Mouse (Mus musculus): ENCODE data around the gene Sez6. TPM values are rescaled to one million over a fixed set of nuclear protein-coding genes. Genes with fewer than 3 reads are reported as not detected.
A peak's percentile ranks its signal among the peaks of the same experiment; 100 is the strongest.

Sez6 gene
- polyA plus RNA-seq, 1 experiment from 2014 or later, result 0.80 TPM

GRCm38 (mm10) chr11:77913505-77913904, 17.1 kb upstream of the Sez6 start:
- no peaks in the 10 kb centered on the region for H3K36me3 ChIP-seq (ENCODE audit: control insufficient read depth, insufficient read depth)
- no peak for TF ChIP-seq CTCF (IDR thresholded peaks at IDR 0.05; ENCODE audit: low read depth)
- H3K27me3 ChIP-seq (replicated peaks; ENCODE audit: control insufficient read depth, insufficient read depth, low read length), result peaks cover 17% of the 10 kb centered on the region
- no peak for ATAC-seq
- no peak overlapping the region for H3K4me3 ChIP-seq (ENCODE audit: low read depth, low read length)
- H3K4me2 ChIP-seq (replicated peaks; ENCODE audit: low read depth), result no peak overlapping the region
- H3K9me3 ChIP-seq (ENCODE audit: control insufficient read depth), result no peaks in the 10 kb centered on the region
- H3K27ac ChIP-seq (ENCODE audit: low read depth, low read length), result no peak overlapping the region
- WGBS, result 57% methylated on average over 6 of the region's 6 CpGs
- no peaks in the 10 kb centered on the region for H3K4me1 ChIP-seq (replicated peaks; ENCODE audit: control insufficient read depth, insufficient read depth, low read length)
- no peak overlapping the region for H3K9ac ChIP-seq (ENCODE audit: low read depth, low read length)

DNA sequence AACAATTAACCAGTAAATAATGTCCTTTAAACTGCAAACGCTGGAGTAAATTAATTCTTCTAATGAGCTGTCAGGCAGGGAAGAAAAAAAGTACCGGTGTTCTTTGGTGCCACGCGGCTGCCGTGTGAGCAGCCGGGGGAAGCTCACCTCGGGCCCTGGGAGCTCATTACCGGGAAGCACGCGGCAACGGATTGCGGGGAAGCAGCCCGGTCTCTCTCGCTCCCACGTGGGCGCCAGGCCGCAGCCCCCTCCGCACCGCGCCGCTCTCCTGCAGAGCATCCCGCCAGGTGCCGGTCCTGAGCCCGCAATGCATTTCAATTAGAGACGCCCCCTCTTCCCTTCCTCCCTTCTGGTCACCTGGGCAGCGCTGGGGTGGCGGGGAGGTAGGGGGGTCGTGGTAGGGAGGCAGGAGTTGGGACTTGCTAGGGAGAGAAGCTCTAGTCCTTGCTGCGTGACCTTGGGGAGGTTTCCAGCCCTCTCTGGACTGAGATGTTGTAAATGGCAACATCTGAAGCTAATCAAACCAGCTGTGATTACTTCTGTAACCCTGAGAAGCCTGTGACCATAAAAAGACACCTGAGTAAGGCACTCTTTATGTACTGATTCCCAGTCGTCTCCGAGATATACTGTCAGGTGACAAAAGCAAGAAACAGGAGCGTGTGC, 15.9 kb upstream of the Sez6 start:
- no peaks in the 10 kb centered on the region for H3K36me3 ChIP-seq (ENCODE audit: control insufficient read depth, insufficient read depth)
- ATAC-seq, result 0 out of 2 replicates have a peak, but pooled peaks have one; percentile 25
- H3K27me3 ChIP-seq (replicated peaks; ENCODE audit: control insufficient read depth, insufficient read depth, low read length), result peaks cover 17% of the 10 kb centered on the region
- peak overlapping the region; percentile 54 for H3K4me2 ChIP-seq (replicated peaks; ENCODE audit: low read depth)
- WGBS, result 4% methylated on average over 29 of the region's 32 CpGs
- H3K27ac ChIP-seq (ENCODE audit: low read depth, low read length), result no peak overlapping the region
- no peak overlapping the region for H3K9ac ChIP-seq (ENCODE audit: low read depth, low read length)
- no peak for TF ChIP-seq CTCF (IDR thresholded peaks at IDR 0.05; ENCODE audit: low read depth)
- no peaks in the 10 kb centered on the region for H3K4me1 ChIP-seq (replicated peaks; ENCODE audit: control insufficient read depth, insufficient read depth, low read length)
- H3K9me3 ChIP-seq (ENCODE audit: control insufficient read depth), result no peaks in the 10 kb centered on the region
- H3K4me3 ChIP-seq (ENCODE audit: low read depth, low read length), result peak overlapping the region; percentile 16; the same call in 1 of the 2 replicates

DNA sequence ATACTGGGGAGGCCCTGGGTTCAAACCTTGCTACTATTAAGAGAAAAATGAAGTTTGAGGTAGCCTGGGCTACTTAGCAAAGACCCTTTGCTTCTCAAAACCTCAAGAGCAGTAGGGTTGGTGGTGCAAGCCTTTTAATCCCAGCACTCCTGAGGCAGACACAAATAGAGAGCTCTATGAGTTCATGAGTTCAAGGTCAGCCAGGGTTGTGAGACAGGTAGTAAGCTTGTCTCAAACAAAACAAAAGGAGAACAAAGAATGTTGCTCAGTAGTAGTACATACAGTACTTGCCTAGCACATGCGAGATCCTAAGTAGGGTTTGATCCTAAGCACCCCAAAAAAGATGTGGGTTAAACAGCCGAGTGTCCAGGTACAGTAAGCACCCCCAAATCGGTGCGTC, 13.9 kb upstream of the Sez6 start:
- Histone ChIP-seq H3K4me1 (replicated peaks; ENCODE audit: control insufficient read depth, insufficient read depth, low read length) (no peaks in the 10 kb centered on the region), H3K27ac (ENCODE audit: low read depth, low read length) (no peak overlapping the region), H3K4me2 (replicated peaks; ENCODE audit: low read depth) (no peak overlapping the region), H3K9ac (ENCODE audit: low read depth, low read length) (no peak overlapping the region), H3K9me3 (ENCODE audit: control insufficient read depth) (no peaks in the 10 kb centered on the region), H3K4me3 (ENCODE audit: low read depth, low read length) (no peak overlapping the region), H3K36me3 (ENCODE audit: control insufficient read depth, insufficient read depth) (no peaks in the 10 kb centered on the region), H3K27me3 (replicated peaks; ENCODE audit: control insufficient read depth, insufficient read depth, low read length) (peaks cover 17% of the 10 kb centered on the region)
- TF ChIP-seq CTCF (IDR thresholded peaks at IDR 0.05; ENCODE audit: low read depth), result no peak
- WGBS, result 73% methylated on average over 4 of the region's 4 CpGs
- ATAC-seq, result no peak

GRCm38 (mm10) chr11:77917166-77917565, 13.4 kb upstream of the Sez6 start:
- Histone ChIP-seq H3K4me3 (ENCODE audit: low read depth, low read length) (no peak overlapping the region), H3K4me1 (replicated peaks; ENCODE audit: control insufficient read depth, insufficient read depth, low read length) (no peaks in the 10 kb centered on the region), H3K36me3 (ENCODE audit: control insufficient read depth, insufficient read depth) (no peaks in the 10 kb centered on the region), H3K9ac (ENCODE audit: low read depth, low read length) (no peak overlapping the region), H3K9me3 (ENCODE audit: control insufficient read depth) (no peaks in the 10 kb centered on the region), H3K4me2 (replicated peaks; ENCODE audit: low read depth) (no peak overlapping the region), H3K27ac (ENCODE audit: low read depth, low read length) (no peak overlapping the region), H3K27me3 (replicated peaks; ENCODE audit: control insufficient read depth, insufficient read depth, low read length) (peaks cover 17% of the 10 kb centered on the region)
- TF ChIP-seq CTCF (IDR thresholded peaks at IDR 0.05; ENCODE audit: low read depth), result no peak
- 50% methylated on average over 10 of the region's 10 CpGs for WGBS
- no peak for ATAC-seq

DNA sequence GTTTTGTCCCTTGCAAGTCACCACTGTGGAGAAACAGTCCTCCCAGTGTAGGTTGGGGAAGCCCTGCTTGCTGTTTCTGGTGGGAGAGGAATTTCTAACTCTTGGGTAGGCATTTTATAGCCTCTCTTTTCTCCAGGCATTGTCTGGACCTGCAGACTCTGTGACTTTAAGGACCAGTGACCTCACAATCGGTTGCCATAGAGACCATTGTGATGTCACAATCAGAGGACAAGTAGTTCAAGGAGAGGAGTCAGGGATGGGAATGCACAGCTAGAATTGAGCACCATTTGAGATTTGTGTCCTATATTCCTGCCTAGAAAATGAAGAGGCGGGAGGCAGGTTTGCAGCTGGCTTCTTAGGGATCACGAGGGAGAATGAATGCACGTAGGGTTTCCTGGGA, 7.3 kb upstream of the Sez6 start:
- Histone ChIP-seq H3K9ac (ENCODE audit: low read depth, low read length) (no peak overlapping the region), H3K4me1 (replicated peaks; ENCODE audit: control insufficient read depth, insufficient read depth, low read length) (no peaks in the 10 kb centered on the region), H3K27me3 (replicated peaks; ENCODE audit: control insufficient read depth, insufficient read depth, low read length) (no peaks in the 10 kb centered on the region), H3K9me3 (ENCODE audit: control insufficient read depth) (no peaks in the 10 kb centered on the region), H3K27ac (ENCODE audit: low read depth, low read length) (no peak overlapping the region), H3K36me3 (ENCODE audit: control insufficient read depth, insufficient read depth) (no peaks in the 10 kb centered on the region), H3K4me3 (ENCODE audit: low read depth, low read length) (no peak overlapping the region), H3K4me2 (replicated peaks; ENCODE audit: low read depth) (no peak overlapping the region)
- TF ChIP-seq CTCF (IDR thresholded peaks at IDR 0.05; ENCODE audit: low read depth), result no peak
- 78% methylated on average over 4 of the region's 4 CpGs for WGBS
- ATAC-seq, result no peak

GRCm38 (mm10) chr11:77925836-77926657, 4.6 kb upstream of the Sez6 start:
- Histone ChIP-seq H3K4me1 (replicated peaks; ENCODE audit: control insufficient read depth, insufficient read depth, low read length) (0 out of 2 replicates have a peak, but pooled peaks cover 3% of the 10 kb centered on the region), H3K9ac (ENCODE audit: low read depth, low read length) (no peak overlapping the region), H3K27ac (ENCODE audit: low read depth, low read length) (no peak overlapping the region), H3K4me3 (ENCODE audit: low read depth, low read length) (no peak overlapping the region), H3K36me3 (ENCODE audit: control insufficient read depth, insufficient read depth) (no peaks in the 10 kb centered on the region), H3K27me3 (replicated peaks; ENCODE audit: control insufficient read depth, insufficient read depth, low read length) (peaks cover 25% of the 10 kb centered on the region), H3K4me2 (replicated peaks; ENCODE audit: low read depth) (no peak overlapping the region), H3K9me3 (ENCODE audit: control insufficient read depth) (no peaks in the 10 kb centered on the region)
- WGBS, result 46% methylated on average over 9 of the region's 9 CpGs
- TF ChIP-seq CTCF (IDR thresholded peaks at IDR 0.05; ENCODE audit: low read depth), result no peak
- ATAC-seq, result no peak
